15 mouse cellular contexts compared by ENCODE assay signal in genomic region chr8:118169001-118169413, GRCm38 (mm10).
DNase-seq lines count a peak whose midpoint lies in the region; ATAC-seq and TF ChIP-seq lines count a peak whose summit lies in the region.
"Had no signal": no experiment of that assay in that cellular context is flagged by ENCODE, and none has a peak within 500 bp of the region (broad histone marks: within the 10 kb centered on the region; RNA-seq: fewer than 3 reads in every experiment).

No protein-coding gene starts in this region.

- TF ChIP-seq CTCF in layer of hippocampus, adult 2 months (conservative IDR thresholded peaks at IDR 0.05) = peak; percentile 73

- no peaks in the 10 kb centered on the region for H3K9me3 ChIP-seq in embryonic facial prominence, embryonic 14.5 days (ENCODE audit: control insufficient read depth, low read length)
- no peaks in the 10 kb centered on the region for H3K9me3 ChIP-seq in embryonic facial prominence, embryonic 10.5 days
- H3K9me3 ChIP-seq in liver, embryonic 11.5 days (ENCODE audit: control insufficient read depth, low read length) = no peaks in the 10 kb centered on the region
- H3K9me3 ChIP-seq: embryonic facial prominence, embryonic 12.5 days; neural tube, embryonic 13.5 days had no signal

- no peak for ATAC-seq in embryonic facial prominence, embryonic 14.5 days (ENCODE audit: low read depth)
- no peak for ATAC-seq in liver, embryonic 11.5 days (replicated peaks; ENCODE audit: low FRiP score)

- H3K4me2 ChIP-seq in embryonic facial prominence, embryonic 14.5 days (ENCODE audit: low read depth, low read length) = no peak overlapping the region
- H3K4me2 ChIP-seq in liver, embryonic 11.5 days = no peak overlapping the region
- H3K4me2 ChIP-seq: embryonic facial prominence, embryonic 12.5 days; liver, embryonic 15.5 days; neural tube, embryonic 13.5 days had no signal

- no peaks in the 10 kb centered on the region for H3K27me3 ChIP-seq in embryonic facial prominence, embryonic 14.5 days (replicated peaks; ENCODE audit: control insufficient read depth, insufficient read depth, low read length)
- H3K27me3 ChIP-seq in embryonic facial prominence, embryonic 10.5 days (replicated peaks; ENCODE audit: low read depth, poor library complexity, severe bottlenecking) = no peaks in the 10 kb centered on the region
- no peaks in the 10 kb centered on the region for H3K27me3 ChIP-seq in liver, embryonic 11.5 days (replicated peaks; ENCODE audit: control insufficient read depth, insufficient read depth, low read length)
- H3K27me3 ChIP-seq: embryonic facial prominence, embryonic 12.5 days; liver, embryonic 15.5 days; megakaryocyte, embryonic 14.5 days; neural tube, embryonic 13.5 days had no signal

- no peak overlapping the region for H3K27ac ChIP-seq in embryonic facial prominence, embryonic 14.5 days (replicated peaks; ENCODE audit: low read depth, low read length)
- no peak overlapping the region for H3K27ac ChIP-seq in embryonic facial prominence, embryonic 10.5 days (replicated peaks)
- no peak overlapping the region for H3K27ac ChIP-seq in layer of hippocampus, adult 2 months
- H3K27ac ChIP-seq in liver, embryonic 11.5 days (ENCODE audit: low read depth, low read length) = no peak overlapping the region
- H3K27ac ChIP-seq: embryonic facial prominence, embryonic 12.5 days; liver, embryonic 15.5 days; neural tube, embryonic 13.5 days had no signal

- no peaks in the 10 kb centered on the region for H3K4me1 ChIP-seq in embryonic facial prominence, embryonic 14.5 days (ENCODE audit: control insufficient read depth, insufficient read depth, low read length)
- H3K4me1 ChIP-seq in embryonic facial prominence, embryonic 10.5 days = peaks cover 8% of the 10 kb centered on the region; the same call in 1 of the 2 replicates
- no peaks in the 10 kb centered on the region for H3K4me1 ChIP-seq in liver, embryonic 11.5 days (replicated peaks; ENCODE audit: control insufficient read depth, insufficient read depth, low read length)
- H3K4me1 ChIP-seq: embryonic facial prominence, embryonic 12.5 days; liver, embryonic 15.5 days; megakaryocyte, embryonic 14.5 days; neural tube, embryonic 13.5 days had no signal

- H3K36me3 ChIP-seq in embryonic facial prominence, embryonic 14.5 days (ENCODE audit: control insufficient read depth, insufficient read depth, low read length) = no peaks in the 10 kb centered on the region
- no peaks in the 10 kb centered on the region for H3K36me3 ChIP-seq in embryonic facial prominence, embryonic 10.5 days (replicated peaks)
- H3K36me3 ChIP-seq in liver, embryonic 11.5 days (ENCODE audit: control insufficient read depth, insufficient read depth, low read length) = no peaks in the 10 kb centered on the region
- H3K36me3 ChIP-seq: embryonic facial prominence, embryonic 12.5 days; liver, embryonic 15.5 days; neural tube, embryonic 13.5 days had no signal

- no peak overlapping the region for H3K4me3 ChIP-seq in embryonic facial prominence, embryonic 14.5 days (ENCODE audit: low read depth, low read length)
- H3K4me3 ChIP-seq in embryonic facial prominence, embryonic 10.5 days = no peak overlapping the region
- no peak overlapping the region for H3K4me3 ChIP-seq in layer of hippocampus, adult 2 months
- no peak overlapping the region for H3K4me3 ChIP-seq in liver, embryonic 11.5 days (ENCODE audit: low read depth, low read length)
- H3K4me3 ChIP-seq: embryonic facial prominence, embryonic 12.5 days; liver, embryonic 15.5 days; neural tube, embryonic 13.5 days had no signal

- DNase-seq in embryonic facial prominence, embryonic 14.5 days (ENCODE audit: low spot score) = peak; percentile 37
- no peak for DNase-seq in embryonic facial prominence, embryonic 10.5 days (ENCODE audit: low spot score)
- DNase-seq in layer of hippocampus, adult 2 months (ENCODE audit: low spot score in 2 of 2) = peak; percentile 24 to 26
- no peak for DNase-seq in layer of hippocampus, postnatal 25 days (ENCODE audit: extremely low spot score in 1 of 2, low spot score in 1 of 2)
- DNase-seq in adipocyte (ENCODE audit: low spot score) = peak; percentile 35
- DNase-seq in layer of hippocampus, adult 9-11 months = peak; percentile 52
- no peak for DNase-seq in liver, embryonic 11.5 days (ENCODE audit: low spot score)
- DNase-seq in adrenal gland, adult (ENCODE audit: inconsistent age in 2 of 2, low spot score in 1 of 2) = no peak
- DNase-seq: adrenal gland, adult 2 months; kidney, postnatal 4 days; right cerebral cortex, postnatal 4 days had no signal

- WGBS in embryonic facial prominence, embryonic 14.5 days = 39% methylated on average over 7 of the region's 7 CpGs
- WGBS in embryonic facial prominence, embryonic 10.5 days = 50% methylated on average over 7 of the region's 7 CpGs
- WGBS in liver, embryonic 11.5 days = 73% methylated on average over 7 of the region's 7 CpGs

- H3K9ac ChIP-seq in embryonic facial prominence, embryonic 14.5 days (ENCODE audit: low read depth, low read length) = no peak overlapping the region
- no peak overlapping the region for H3K9ac ChIP-seq in liver, embryonic 11.5 days (ENCODE audit: low read depth, low read length)
- H3K9ac ChIP-seq: embryonic facial prominence, embryonic 12.5 days; liver, embryonic 15.5 days; neural tube, embryonic 13.5 days had no signal

Comparison
In these comparisons a context has a peak if more than half of its experiments do, and no peak if none do; other contexts are left out.
1. DNase-seq: peak in embryonic facial prominence, embryonic 14.5 days (single experiment), layer of hippocampus, adult 2 months (2 of 2), adipocyte (single experiment) and layer of hippocampus, adult 9-11 months (single experiment); none in embryonic facial prominence, embryonic 10.5 days (single experiment), layer of hippocampus, postnatal 25 days (0 of 2), liver, embryonic 11.5 days (single experiment) and adrenal gland, adult (0 of 2).